Mouse (Mus musculus): ENCODE data around the gene Dagla. TPM values are rescaled to one million over a fixed set of nuclear protein-coding genes. Genes with fewer than 3 reads are reported as not detected.
A peak's percentile ranks its signal among the peaks of the same experiment; 100 is the strongest.

The Dagla gene
- polyA plus RNA-seq, 1 experiment from 2014 or later, result 4.9 TPM

GRCm38 (mm10) chr19:10223561-10223960 lies 81.1 kb downstream of the Dagla start:
- no peak for ATAC-seq (ENCODE audit: low FRiP score, low read depth)
- Histone ChIP-seq H3K27me3 (replicated peaks) (no peaks in the 10 kb centered on the region; the same call in 1 of the 2 replicates), H3K9ac (no peak overlapping the region), H3K9me3 (no peaks in the 10 kb centered on the region), H3K4me3 (no peak overlapping the region), H3K27ac (no peak overlapping the region), H3K4me2 (replicated peaks) (no peak overlapping the region), H3K36me3 (no peaks in the 10 kb centered on the region), H3K4me1 (peaks cover 17% of the 10 kb centered on the region)
- WGBS, result 77% methylated on average over 4 of the region's 4 CpGs

DNA sequence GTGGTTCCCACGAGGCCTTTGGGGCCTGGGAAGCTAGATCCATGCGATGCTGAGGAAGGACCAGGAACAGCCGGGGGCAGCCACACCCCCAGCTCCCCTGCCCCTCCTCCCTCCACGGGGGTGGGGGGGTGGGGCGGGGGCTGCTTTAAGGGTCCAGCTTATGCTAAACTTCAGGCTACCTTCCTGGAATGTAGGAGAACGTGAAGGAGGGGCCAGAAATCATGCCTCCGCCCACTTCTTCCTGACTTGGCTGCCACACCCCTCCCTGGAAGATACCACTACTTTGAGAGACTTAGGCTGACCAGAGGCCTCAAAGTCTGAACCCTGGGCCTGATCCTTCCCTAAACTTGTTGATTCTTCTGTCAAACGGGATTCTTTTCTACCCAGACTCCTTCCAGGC lies 82.0 kb downstream of the Dagla start:
- Histone ChIP-seq H3K27ac (no peak overlapping the region), H3K27me3 (replicated peaks) (no peaks in the 10 kb centered on the region; the same call in 1 of the 2 replicates), H3K4me3 (no peak overlapping the region), H3K36me3 (no peaks in the 10 kb centered on the region), H3K4me2 (replicated peaks) (no peak overlapping the region), H3K9ac (no peak overlapping the region), H3K4me1 (peaks cover 17% of the 10 kb centered on the region; the same call in 1 of the 2 replicates), H3K9me3 (no peaks in the 10 kb centered on the region)
- ATAC-seq (ENCODE audit: low FRiP score, low read depth), result no peak
- WGBS, result 41% methylated on average over 8 of the region's 8 CpGs

- Histone ChIP-seq H3K9me3 (no peaks in the 10 kb centered on the region), H3K36me3 (no peaks in the 10 kb centered on the region), H3K27ac (no peak overlapping the region), H3K9ac (no peak overlapping the region), H3K27me3 (replicated peaks) (no peaks in the 10 kb centered on the region), H3K4me3 (no peak overlapping the region), H3K4me2 (replicated peaks) (no peak overlapping the region), H3K4me1 (peaks cover 17% of the 10 kb centered on the region; the same call in 1 of the 2 replicates)
- 63% methylated on average over 4 of the region's 4 CpGs for WGBS
- no peak for ATAC-seq (ENCODE audit: low FRiP score, low read depth)
Measured at GRCm38 (mm10) chr19:10221585-10221984, 83.1 kb downstream of the Dagla start.

DNA sequence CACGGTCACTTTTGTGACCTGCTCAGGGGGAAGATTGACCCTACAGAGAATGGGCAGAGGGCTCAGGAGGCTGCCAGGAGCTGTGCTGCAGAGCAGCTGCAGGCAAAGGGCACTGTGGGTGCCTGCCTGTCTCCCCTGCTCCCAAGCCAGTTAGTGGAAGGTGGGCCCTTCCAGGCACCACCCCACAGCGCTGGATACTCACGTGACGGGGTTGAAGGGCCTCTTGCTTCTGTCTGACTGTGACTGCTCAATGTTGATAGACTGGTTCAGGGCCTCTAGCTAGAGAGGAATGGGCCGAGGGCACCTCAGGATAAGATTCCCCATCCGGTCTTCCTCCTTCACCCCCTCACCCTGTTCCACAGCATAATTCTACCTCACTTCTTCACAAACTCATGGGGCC lies 85.1 kb downstream of the Dagla start:
- H3K9ac ChIP-seq, result no peak overlapping the region
- H3K27ac ChIP-seq, result no peak overlapping the region
- no peak overlapping the region for H3K4me2 ChIP-seq (replicated peaks)
- H3K4me3 ChIP-seq, result no peak overlapping the region
- H3K27me3 ChIP-seq (replicated peaks), result no peaks in the 10 kb centered on the region
- no peaks in the 10 kb centered on the region for H3K9me3 ChIP-seq
- peaks cover 8% of the 10 kb centered on the region; the same call in 1 of the 2 replicates for H3K4me1 ChIP-seq
- ATAC-seq (ENCODE audit: low FRiP score, low read depth), result no peak
- 79% methylated on average over 6 of the region's 6 CpGs for WGBS
- H3K36me3 ChIP-seq, result no peaks in the 10 kb centered on the region

DNA sequence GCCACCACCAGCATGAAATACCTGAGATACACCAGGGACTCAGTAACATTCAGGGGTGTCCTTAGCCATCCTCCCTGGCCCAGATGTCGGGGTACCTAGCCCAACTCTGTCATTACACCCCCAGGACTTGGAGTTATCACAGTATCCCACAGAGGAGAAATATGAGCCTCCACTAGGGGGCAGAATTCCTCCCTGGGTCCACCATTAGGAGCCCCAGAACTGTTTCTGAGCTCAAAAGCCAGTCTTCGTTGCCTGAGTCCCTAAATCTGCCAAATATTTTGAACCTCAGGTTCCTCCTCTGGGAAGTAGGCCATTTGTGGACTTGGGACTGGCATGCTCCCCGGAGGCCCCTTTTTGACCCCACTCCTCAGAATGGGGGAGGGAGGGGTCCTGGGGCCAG lies 85.6 kb downstream of the Dagla start:
- Histone ChIP-seq H3K9me3 (no peaks in the 10 kb centered on the region), H3K9ac (no peak overlapping the region), H3K36me3 (no peaks in the 10 kb centered on the region), H3K27me3 (replicated peaks) (no peaks in the 10 kb centered on the region), H3K27ac (no peak overlapping the region), H3K4me3 (no peak overlapping the region), H3K4me1 (peaks cover 6% of the 10 kb centered on the region; the same call in 1 of the 2 replicates), H3K4me2 (replicated peaks) (no peak overlapping the region)
- whole genome bisulfite sequencing, result 48% methylated on average over 3 of the region's 3 CpGs
- no peak for ATAC-seq (ENCODE audit: low FRiP score, low read depth)

DNA sequence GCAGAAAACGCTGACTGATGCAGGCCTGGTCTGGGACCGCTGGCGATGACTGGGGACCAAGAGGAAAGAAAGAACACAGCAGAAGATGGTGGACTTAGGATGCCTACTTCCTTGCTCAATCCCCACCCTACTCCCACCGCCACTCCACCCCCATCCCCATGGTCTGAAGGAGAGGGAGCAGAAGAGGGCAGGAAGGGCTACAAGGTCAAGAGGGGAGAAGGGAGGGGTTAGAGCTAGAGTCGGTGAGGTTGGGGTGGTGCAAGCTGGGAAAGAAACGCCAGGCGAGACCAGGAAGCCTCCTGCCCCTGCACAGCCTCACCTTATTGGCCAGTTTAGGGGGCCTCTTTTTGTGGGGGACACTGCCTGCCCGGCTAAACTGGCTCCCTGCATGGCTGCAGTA lies 88.6 kb downstream of the Dagla start:
- Histone ChIP-seq H3K9me3 (no peaks in the 10 kb centered on the region), H3K9ac (no peak overlapping the region), H3K4me1 (no peaks in the 10 kb centered on the region), H3K27ac (no peak overlapping the region), H3K4me2 (replicated peaks) (no peak overlapping the region), H3K4me3 (no peak overlapping the region), H3K27me3 (replicated peaks) (no peaks in the 10 kb centered on the region), H3K36me3 (peaks cover 10% of the 10 kb centered on the region; the same call in 1 of the 2 replicates)
- no peak for ATAC-seq (ENCODE audit: low FRiP score, low read depth)
- 77% methylated on average over 8 of the region's 8 CpGs for WGBS

DNA sequence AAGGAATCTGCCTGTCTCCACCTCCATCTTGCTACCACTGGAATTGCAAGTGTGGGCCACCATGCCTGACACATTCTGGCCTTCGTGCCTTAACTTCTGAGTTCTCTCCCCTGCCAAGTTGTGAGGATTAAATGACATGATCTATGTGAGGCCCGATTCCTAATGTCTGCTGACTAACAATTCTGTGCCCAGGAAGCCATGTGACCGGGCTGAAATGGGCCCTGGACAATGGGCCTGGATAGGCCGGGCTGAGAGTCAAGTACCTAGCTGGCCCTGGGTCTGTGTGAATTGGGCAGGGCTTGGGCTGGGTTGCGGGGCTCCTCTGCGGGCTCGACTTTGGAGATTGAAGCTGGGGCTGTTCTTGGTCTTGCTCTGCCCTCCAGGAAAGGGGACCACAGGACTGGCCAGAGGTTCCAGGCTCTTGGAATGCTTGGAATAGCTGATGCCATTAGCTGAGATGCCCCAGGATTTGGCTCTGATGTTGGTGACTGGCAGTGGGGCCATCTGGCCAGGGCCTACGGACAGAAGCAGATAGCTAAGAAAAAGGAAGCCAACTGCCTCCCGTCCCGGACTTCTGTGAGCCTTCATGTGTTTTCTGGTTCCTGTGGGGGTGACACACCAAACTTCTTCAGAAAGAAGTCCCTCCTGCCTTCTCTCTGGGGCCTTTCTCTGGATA lies 90.7 kb downstream of the Dagla start:
- Histone ChIP-seq H3K4me2 (replicated peaks) (no peak overlapping the region), H3K9me3 (no peaks in the 10 kb centered on the region), H3K4me3 (no peak overlapping the region), H3K4me1 (no peaks in the 10 kb centered on the region), H3K9ac (no peak overlapping the region), H3K36me3 (peaks cover 30% of the 10 kb centered on the region), H3K27me3 (replicated peaks) (no peaks in the 10 kb centered on the region), H3K27ac (no peak overlapping the region)
- no peak for ATAC-seq (ENCODE audit: low FRiP score, low read depth)
- 92% methylated on average over 10 of the region's 10 CpGs for WGBS

DNA sequence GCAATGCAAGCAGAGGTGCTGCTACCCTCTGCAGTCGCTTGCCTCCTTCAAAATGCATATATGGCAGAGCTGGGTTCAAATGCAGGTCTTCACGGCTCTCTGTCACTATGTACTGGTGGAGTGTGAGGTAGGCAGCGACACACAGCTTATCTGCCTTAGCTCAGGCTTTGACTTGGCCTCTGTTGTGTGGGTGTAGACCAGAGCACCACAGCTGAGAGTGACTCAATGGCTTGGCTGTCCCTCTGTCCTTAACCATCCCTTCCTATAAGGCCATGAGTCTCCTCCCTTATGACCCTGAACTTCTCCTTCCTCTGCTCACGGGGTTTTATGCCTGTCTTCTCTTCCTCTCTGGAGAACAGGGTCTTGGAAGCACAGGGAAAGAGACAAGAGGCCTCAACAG lies 93.8 kb downstream of the Dagla start:
- Histone ChIP-seq H3K4me3 (no peak overlapping the region), H3K27ac (no peak overlapping the region), H3K9ac (no peak overlapping the region), H3K36me3 (peaks cover 56% of the 10 kb centered on the region), H3K4me2 (replicated peaks) (no peak overlapping the region), H3K4me1 (no peaks in the 10 kb centered on the region), H3K27me3 (replicated peaks) (no peaks in the 10 kb centered on the region), H3K9me3 (no peaks in the 10 kb centered on the region)
- ATAC-seq (ENCODE audit: low FRiP score, low read depth), result no peak
- 90% methylated on average over 4 of the region's 4 CpGs for WGBS

- H3K36me3 ChIP-seq, result peaks cover 56% of the 10 kb centered on the region
- H3K27me3 ChIP-seq (replicated peaks), result no peaks in the 10 kb centered on the region
- H3K9me3 ChIP-seq, result no peaks in the 10 kb centered on the region
- WGBS, result 85% methylated on average over 3 of the region's 3 CpGs
- no peak overlapping the region for H3K9ac ChIP-seq
- no peak for ATAC-seq (ENCODE audit: low FRiP score, low read depth)
- peaks cover 7% of the 10 kb centered on the region; the same call in 1 of the 2 replicates for H3K4me1 ChIP-seq
- H3K4me2 ChIP-seq (replicated peaks), result no peak overlapping the region
- H3K27ac ChIP-seq, result no peak overlapping the region
- no peak overlapping the region for H3K4me3 ChIP-seq
Measured at GRCm38 (mm10) chr19:10208851-10209250, 95.8 kb downstream of the Dagla start.

DNA sequence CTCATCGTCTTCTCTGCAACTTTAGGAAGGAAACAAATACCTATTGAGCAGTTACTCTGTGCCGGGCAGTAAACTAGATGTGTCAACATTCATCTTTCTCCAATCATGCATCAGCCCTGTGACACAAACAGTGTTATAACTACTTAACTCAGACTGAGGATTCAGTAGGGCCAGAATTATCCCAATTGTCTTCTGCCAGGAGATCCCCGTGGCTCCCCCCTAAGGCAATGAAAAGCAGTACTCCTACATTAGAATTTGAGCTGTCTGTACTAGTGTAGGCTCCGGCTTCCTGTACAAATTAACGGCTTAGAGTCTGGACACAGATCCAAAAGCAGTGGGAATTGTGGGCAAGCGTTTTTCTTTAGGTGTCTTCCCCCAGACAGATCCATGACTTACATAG lies 99.6 kb downstream of the Dagla start:
- 72% methylated on average over 6 of the region's 6 CpGs for WGBS
- no peak for ATAC-seq (ENCODE audit: low FRiP score, low read depth)
- peaks cover 16% of the 10 kb centered on the region for H3K4me1 ChIP-seq
- H3K9ac ChIP-seq, result no peak overlapping the region
- H3K4me3 ChIP-seq, result no peak overlapping the region
- peak overlapping the region; percentile 85 for H3K4me2 ChIP-seq (replicated peaks)
- no peaks in the 10 kb centered on the region for H3K27me3 ChIP-seq (replicated peaks)
- H3K36me3 ChIP-seq, result peaks cover 48% of the 10 kb centered on the region
- H3K27ac ChIP-seq, result no peak overlapping the region
- no peaks in the 10 kb centered on the region for H3K9me3 ChIP-seq

- peak overlapping the region; percentile 74 for H3K9ac ChIP-seq
- H3K27me3 ChIP-seq (replicated peaks), result no peaks in the 10 kb centered on the region
- WGBS, result 2% methylated on average over 5 of the region's 5 CpGs
- peak overlapping the region; percentile 67 for H3K4me3 ChIP-seq
- peak overlapping the region; percentile 85 for H3K4me2 ChIP-seq (replicated peaks)
- H3K27ac ChIP-seq, result no peak overlapping the region
- peaks cover 48% of the 10 kb centered on the region for H3K36me3 ChIP-seq
- no peaks in the 10 kb centered on the region for H3K9me3 ChIP-seq
- peaks cover 16% of the 10 kb centered on the region for H3K4me1 ChIP-seq
- peak; percentile 29; the same call in 1 of the 2 replicates for ATAC-seq (ENCODE audit: low FRiP score, low read depth)
Measured at GRCm38 (mm10) chr19:10204616-10205001, 100.1 kb downstream of the Dagla start.

DNA sequence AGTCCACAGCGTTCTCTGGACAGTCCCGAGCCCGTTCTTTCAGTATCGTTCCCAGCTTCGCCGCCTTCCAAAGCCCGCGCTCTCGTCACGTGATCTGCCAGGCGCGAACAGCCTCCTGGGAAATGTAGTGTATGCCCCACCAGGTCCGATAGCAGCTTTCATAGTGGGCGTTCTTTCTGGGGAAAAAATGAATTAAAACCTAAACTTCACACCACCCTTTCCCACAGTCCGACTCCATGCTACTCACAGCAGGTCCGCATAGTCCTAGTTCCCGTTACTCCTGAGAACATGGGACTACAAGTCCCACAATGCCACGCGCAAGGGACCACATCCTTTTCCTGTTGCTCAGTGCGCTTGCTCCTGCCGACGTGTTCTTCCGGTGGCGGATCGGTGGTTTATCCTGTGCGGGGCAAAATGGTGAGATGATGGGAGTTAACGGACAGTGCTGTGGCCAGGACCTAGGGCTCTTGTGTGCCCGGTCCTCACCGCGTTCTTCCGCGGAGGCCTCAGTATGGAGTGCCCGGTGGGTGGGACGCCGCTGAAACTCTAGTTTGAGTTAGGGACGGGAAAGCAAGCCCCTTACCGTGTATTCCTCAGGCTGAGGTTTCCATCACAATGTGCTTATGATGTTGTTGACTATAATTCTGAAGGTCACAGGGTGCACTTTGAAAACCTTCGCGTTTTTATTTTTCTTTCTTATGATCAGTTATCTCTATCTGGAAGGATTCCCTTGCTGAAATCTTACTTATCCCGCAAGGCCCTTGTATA lies 100.6 kb downstream of the Dagla start, which contains the start of the genes Tmem258 and Fen1:
Gene Tmem258, plus strand, starts transcription at position 167 of the 768 bp plus-strand sequence.
Gene Fen1, minus strand, starts transcription at position 322 of the 768 bp plus-strand sequence.
- ATAC-seq (ENCODE audit: low FRiP score, low read depth), result peak; percentile 95
- peak within 1 kb of the TSS; percentile 74 for H3K9ac ChIP-seq
- no peak within 1 kb of the TSS for H3K27ac ChIP-seq
- H3K36me3 ChIP-seq, result peaks cover 47% of the 10 kb centered on the region
- peak within 1 kb of the TSS; percentile 85 for H3K4me2 ChIP-seq (replicated peaks)
- no peaks in the 10 kb centered on the region for H3K27me3 ChIP-seq (replicated peaks)
- H3K4me1 ChIP-seq, result peaks cover 16% of the 10 kb centered on the region
- no peaks in the 10 kb centered on the region for H3K9me3 ChIP-seq
- H3K4me3 ChIP-seq, result peak within 1 kb of the TSS; percentile 67
- WGBS, result under 1% methylated on average over 40 of the region's 40 CpGs

All from neural tube, embryonic 12.5 days (tissue).